Mouse (Mus musculus) hindbrain, embryonic 15.5 days (tissue): Measurements from ENCODE around the gene Syt8. TPM values are rescaled to one million over a fixed set of nuclear protein-coding genes. Genes with fewer than 3 reads are reported as not detected.

Experiments used
- ATAC-seq: fragments of 200-750 bp; cut with Nextera tagmentation; 2 replicates; pipeline ENCODE4 v1.8.0; 2017; ENCODE audit warnings: low read depth, moderate number of reproducible peaks, moderate TSS enrichment; ENCODE audit not compliant: low FRiP score
- H3K27ac ChIP-seq: fragments of 300-500 bp; sonication (generic); replicated peaks from 2 replicates; pipeline ENCODE4 v1.5.1; 2015; ENCODE audit warnings: mild to moderate bottlenecking, inconsistent platforms
- H3K27me3 ChIP-seq: fragments of 300-500 bp; sonication (generic); 2 replicates; pipeline ENCODE4 v1.6.1; 2015; ENCODE audit warnings: control low read depth, inconsistent platforms
- H3K36me3 ChIP-seq: fragments of 300-500 bp; sonication (generic); 2 replicates; pipeline ENCODE4 v1.6.1; 2015; ENCODE audit warnings: control low read depth, inconsistent platforms
- H3K4me1 ChIP-seq: fragments of 300-500 bp; sonication (generic); replicated peaks from 2 replicates; pipeline ENCODE4 v1.6.1; 2015; ENCODE audit warnings: control low read depth, inconsistent platforms
- H3K4me2 ChIP-seq: fragments of 300-500 bp; sonication (generic); 2 replicates; pipeline ENCODE4 v1.6.1; 2015; ENCODE audit warnings: moderate library complexity, mild to moderate bottlenecking, inconsistent platforms
- H3K4me3 ChIP-seq: fragments of 300-500 bp; sonication (generic); 2 replicates; pipeline ENCODE4 v1.5.1; 2015; ENCODE audit warnings: mild to moderate bottlenecking, inconsistent platforms
- H3K9ac ChIP-seq: fragments of 300-500 bp; sonication (generic); 2 replicates; pipeline ENCODE4 v1.6.1; 2015; ENCODE audit warnings: inconsistent platforms
- H3K9me3 ChIP-seq: fragments of 300-500 bp; sonication (generic); 2 replicates; pipeline ENCODE4 v1.6.1; 2016; ENCODE audit warnings: control low read depth, inconsistent platforms
- WGBS: fragments of 180-500 bp; shearing (Covaris S2); methylation state at CpG from one replicate; pipeline ENCODE4 v1.1.7; 2015; 5-methylcytosine and 5-hydroxymethylcytosine counted together
- polyA plus RNA-seq: library from polyadenylated mRNA; unstranded; fragments of >200 nt; fragmentation: Nextera tagmentation; extraction: Ambion mirVana; gene quantifications from 2 replicates; pipeline ENCODE4 v1.2.1, GENCODE M21; 2015

Gene Syt8
- polyA plus RNA-seq, 1 experiment from 2014 or later, result not detected

DNA sequence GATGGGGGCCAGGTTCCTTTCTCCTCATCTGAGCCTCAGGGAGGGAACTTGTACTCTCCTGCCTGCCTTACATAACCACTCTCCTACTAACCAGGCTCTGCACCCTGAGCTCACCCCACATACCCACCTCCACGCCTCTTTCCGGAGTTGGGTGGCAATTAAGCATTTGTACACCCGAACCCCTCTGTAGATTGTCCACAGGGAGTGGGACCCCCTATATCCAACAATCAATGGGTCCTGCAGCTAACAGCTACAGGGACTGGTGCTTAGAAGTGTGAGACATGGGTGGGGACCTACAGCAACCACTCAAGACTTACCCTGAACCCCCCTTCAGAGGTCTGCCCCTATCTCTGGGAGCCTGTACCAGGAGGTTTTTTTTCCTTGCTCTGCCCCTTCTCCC, 46.0 kb downstream of the Syt8 start:
- H3K4me1 ChIP-seq, result peaks cover 20% of the 10 kb centered on the region
- no peaks in the 10 kb centered on the region for H3K36me3 ChIP-seq
- no peak overlapping the region for H3K4me2 ChIP-seq
- ATAC-seq, result no peak
- no peaks in the 10 kb centered on the region for H3K27me3 ChIP-seq
- no peak overlapping the region for H3K9ac ChIP-seq
- 98% methylated on average over 3 of the region's 3 CpGs for WGBS
- no peak overlapping the region for H3K4me3 ChIP-seq
- H3K27ac ChIP-seq, result no peak overlapping the region
- H3K9me3 ChIP-seq, result no peaks in the 10 kb centered on the region

DNA sequence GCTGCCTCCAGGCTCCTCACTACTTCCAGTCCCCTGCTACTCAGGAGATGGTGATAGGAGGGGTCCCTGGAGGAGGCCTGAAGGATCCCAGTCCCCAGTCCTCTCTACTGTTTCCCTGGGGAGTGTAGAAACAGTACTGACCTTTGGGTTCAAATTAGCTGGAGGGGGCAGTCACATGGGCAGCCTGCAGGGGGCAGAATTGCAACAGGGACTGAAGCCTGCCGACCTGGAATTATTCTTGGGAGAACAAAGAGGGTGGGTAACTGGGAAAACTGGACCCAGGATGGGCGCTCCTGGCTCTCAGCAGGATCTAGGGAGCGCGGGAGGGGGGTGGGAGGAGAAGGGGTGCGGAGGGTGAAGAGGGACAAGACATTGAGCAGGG, 46.5 kb downstream of the Syt8 start:
- H3K4me3 ChIP-seq, result peak overlapping the region; percentile 30

GRCm38 (mm10) chr7:142481568-142482255, 47.1 kb downstream of the Syt8 start:
- peak overlapping the region; percentile 70 for H3K4me2 ChIP-seq
- H3K36me3 ChIP-seq, result no peaks in the 10 kb centered on the region
- H3K9ac ChIP-seq, result peak overlapping the region; percentile 57
- H3K27ac ChIP-seq, result peak overlapping the region; percentile 68
- WGBS, result 2% methylated on average over 22 of the region's 22 CpGs
- peak; percentile 70 for ATAC-seq
- no peaks in the 10 kb centered on the region for H3K27me3 ChIP-seq
- H3K4me1 ChIP-seq, result peaks cover 20% of the 10 kb centered on the region
- H3K9me3 ChIP-seq, result no peaks in the 10 kb centered on the region
- H3K4me3 ChIP-seq, result peak overlapping the region; percentile 30

More for the DNA sequence above, 46.5 kb downstream of the Syt8 start:
- Histone ChIP-seq H3K27me3 (no peaks in the 10 kb centered on the region), H3K36me3 (no peaks in the 10 kb centered on the region), H3K4me1 (peaks cover 20% of the 10 kb centered on the region), H3K9me3 (no peaks in the 10 kb centered on the region), H3K4me2 (peak overlapping the region; percentile 70), H3K27ac (peak overlapping the region; percentile 68; the same call in 1 of the 2 replicates), H3K9ac (peak overlapping the region; percentile 57)
- 12% methylated on average over 5 of the region's 5 CpGs for WGBS
- 0 out of 2 replicates have a peak, but pooled peaks have one; percentile 2 for ATAC-seq

GRCm38 (mm10) chr7:142482256-142482609, 47.6 kb downstream of the Syt8 start:
- Histone ChIP-seq H3K27me3 (no peaks in the 10 kb centered on the region), H3K4me1 (peaks cover 24% of the 10 kb centered on the region), H3K4me2 (peak overlapping the region; percentile 70; the same call in 1 of the 2 replicates), H3K4me3 (no peak overlapping the region), H3K9me3 (no peaks in the 10 kb centered on the region), H3K27ac (peak overlapping the region; percentile 68), H3K9ac (no peak overlapping the region), H3K36me3 (no peaks in the 10 kb centered on the region)
- peak; percentile 20; the same call in 1 of the 2 replicates for ATAC-seq
- WGBS, result 28% methylated on average over 6 of the region's 6 CpGs

DNA sequence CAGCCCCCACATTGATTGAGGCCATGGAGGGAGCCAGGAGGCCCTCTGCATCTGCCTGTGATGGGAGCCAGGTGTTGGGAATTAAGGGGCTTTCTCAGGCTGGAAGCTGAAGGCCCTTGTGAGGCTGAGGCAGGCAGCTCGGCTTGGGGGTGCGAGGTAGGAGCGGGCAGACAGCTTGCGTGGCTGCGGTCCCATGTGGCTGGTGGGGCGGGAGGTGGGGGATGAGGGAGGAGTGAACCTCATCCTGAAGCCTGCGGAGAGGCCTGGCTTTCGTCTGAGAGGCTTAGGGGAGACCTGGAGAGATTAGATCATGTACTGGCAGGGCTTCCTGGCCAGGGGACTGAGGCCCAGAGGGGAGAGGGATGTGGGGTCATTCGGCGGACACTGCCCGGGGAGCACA, 48.5 kb downstream of the Syt8 start:
- Histone ChIP-seq H3K9me3 (no peaks in the 10 kb centered on the region), H3K27me3 (no peaks in the 10 kb centered on the region), H3K4me3 (no peak overlapping the region), H3K4me2 (no peak overlapping the region), H3K4me1 (peaks cover 30% of the 10 kb centered on the region), H3K9ac (no peak overlapping the region), H3K36me3 (no peaks in the 10 kb centered on the region), H3K27ac (peak overlapping the region; percentile 68)
- WGBS, result 51% methylated on average over 11 of the region's 11 CpGs
- ATAC-seq, result no peak

DNA sequence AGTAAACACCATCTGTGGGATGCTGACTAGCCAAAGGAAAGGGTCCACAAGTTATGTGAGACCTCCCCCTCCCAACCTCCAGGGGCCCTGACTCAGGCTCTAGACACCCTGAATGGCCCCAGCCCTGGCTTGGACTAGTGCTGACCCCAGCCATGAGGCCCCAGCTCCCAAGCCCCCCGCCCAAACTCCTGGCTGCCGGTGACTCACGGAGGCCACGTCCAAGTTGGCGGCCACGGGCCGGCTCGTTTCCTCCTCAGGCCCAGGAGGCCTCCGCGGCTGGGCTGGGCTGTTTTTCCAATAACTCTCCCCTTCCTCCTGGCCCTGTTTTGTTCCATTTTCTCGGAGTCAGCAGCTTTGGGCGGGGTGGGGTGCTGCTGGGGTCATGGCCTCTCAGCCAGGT, 50.1 kb downstream of the Syt8 start:
- H3K9me3 ChIP-seq, result no peaks in the 10 kb centered on the region
- no peaks in the 10 kb centered on the region for H3K36me3 ChIP-seq
- peaks cover 30% of the 10 kb centered on the region for H3K4me1 ChIP-seq
- H3K27ac ChIP-seq, result no peak overlapping the region
- no peak overlapping the region for H3K4me2 ChIP-seq
- no peaks in the 10 kb centered on the region for H3K27me3 ChIP-seq
- 80% methylated on average over 12 of the region's 12 CpGs for WGBS
- no peak overlapping the region for H3K9ac ChIP-seq
- no peak overlapping the region for H3K4me3 ChIP-seq
- no peak for ATAC-seq

DNA sequence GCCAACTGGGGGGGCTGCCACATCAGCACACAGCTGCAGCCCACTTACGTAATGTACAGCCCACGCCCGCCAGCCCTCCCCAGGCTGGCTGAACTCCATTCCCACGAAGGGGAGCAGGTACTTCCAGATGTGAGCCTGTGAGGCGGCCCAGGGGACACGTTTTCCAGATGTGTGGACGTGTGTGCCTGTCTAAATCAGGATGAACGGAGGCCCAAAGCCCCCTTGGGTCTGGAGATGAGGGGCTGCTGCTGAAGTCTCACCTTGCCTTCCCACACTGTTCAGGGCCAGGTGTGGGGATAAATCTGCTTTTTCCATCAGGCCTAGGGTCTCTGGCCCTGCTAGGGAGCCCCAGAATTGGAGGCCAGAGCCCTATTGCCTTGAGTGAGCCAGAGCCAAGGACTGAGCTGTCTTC, 52.1 kb downstream of the Syt8 start:
- H3K9ac ChIP-seq, result no peak overlapping the region
- H3K9me3 ChIP-seq, result no peaks in the 10 kb centered on the region
- H3K27ac ChIP-seq, result 0 out of 2 replicates have a peak overlapping the region, but pooled peaks have one; percentile 7
- H3K27me3 ChIP-seq, result no peaks in the 10 kb centered on the region
- ATAC-seq, result no peak
- no peak overlapping the region for H3K4me3 ChIP-seq
- no peaks in the 10 kb centered on the region for H3K36me3 ChIP-seq
- 81% methylated on average over 8 of the region's 8 CpGs for WGBS
- no peak overlapping the region for H3K4me2 ChIP-seq
- peaks cover 24% of the 10 kb centered on the region for H3K4me1 ChIP-seq

GRCm38 (mm10) chr7:142487341-142487859, 52.8 kb downstream of the Syt8 start:
- no peak overlapping the region for H3K4me3 ChIP-seq
- H3K9ac ChIP-seq, result no peak overlapping the region
- 13% methylated on average over 9 of the region's 9 CpGs for WGBS
- peak; percentile 79 for ATAC-seq
- H3K4me1 ChIP-seq, result peaks cover 17% of the 10 kb centered on the region
- H3K27ac ChIP-seq, result 0 out of 2 replicates have a peak overlapping the region, but pooled peaks have one; percentile 12
- H3K4me2 ChIP-seq, result 0 out of 2 replicates have a peak overlapping the region, but pooled peaks have one; percentile 17
- H3K36me3 ChIP-seq, result no peaks in the 10 kb centered on the region
- H3K9me3 ChIP-seq, result no peaks in the 10 kb centered on the region
- no peaks in the 10 kb centered on the region for H3K27me3 ChIP-seq

- Histone ChIP-seq H3K4me1 (peaks cover 14% of the 10 kb centered on the region), H3K4me3 (no peak overlapping the region), H3K4me2 (no peak overlapping the region), H3K27me3 (no peaks in the 10 kb centered on the region), H3K36me3 (no peaks in the 10 kb centered on the region), H3K9ac (no peak overlapping the region), H3K9me3 (no peaks in the 10 kb centered on the region), H3K27ac (no peak overlapping the region)
- 82% methylated on average over 3 of the region's 3 CpGs for WGBS
- ATAC-seq, result no peak
Measured at GRCm38 (mm10) chr7:142488053-142488452, 53.4 kb downstream of the Syt8 start.

Other genes starting within 250 kb of the Syt8 start
- not detected in 2 replicates for gene Gm10153, start 244.5 kb upstream of the Syt8 start, polyA plus RNA-seq
- gene Krtap5-3, start 233.5 kb upstream of the Syt8 start, polyA plus RNA-seq, result not detected in 2 replicates
- not detected in 2 replicates for gene Gm7579, start 223.0 kb upstream of the Syt8 start, polyA plus RNA-seq
- gene Krtap5-5, start 204.9 kb upstream of the Syt8 start, polyA plus RNA-seq, result not detected in 2 replicates
- not detected in 2 replicates for gene Gm40460, start 193.8 kb upstream of the Syt8 start, polyA plus RNA-seq
- not detected in 2 replicates for gene Gm2431, start 176.5 kb upstream of the Syt8 start, polyA plus RNA-seq
- gene Gm4559, start 160.5 kb upstream of the Syt8 start, polyA plus RNA-seq, result not detected in 2 replicates
- gene Krtap5-1, start 137.7 kb upstream of the Syt8 start, polyA plus RNA-seq, result not detected in 2 replicates
- gene Krtap5-4, start 131.3 kb upstream of the Syt8 start, polyA plus RNA-seq, result not detected in 2 replicates
- gene Ifitm10, start 61.1 kb upstream of the Syt8 start, polyA plus RNA-seq, result 8.4 and 8.7 TPM in 2 replicates
- gene Gm49369, start 52.2 kb upstream of the Syt8 start, polyA plus RNA-seq, result 1.9 TPM in 1 of 2 replicates, not detected in the other
- gene Ctsd, start 46.8 kb upstream of the Syt8 start, polyA plus RNA-seq, result 300 and 306 TPM in 2 replicates
- 0.79 and 1.4 TPM in 2 replicates for gene Tnni2, start 7.0 kb downstream of the Syt8 start, polyA plus RNA-seq
- 4.5 and 7.6 TPM in 2 replicates for gene Lsp1, start 26.0 kb downstream of the Syt8 start, polyA plus RNA-seq
- gene Tnnt3, start 64.0 kb downstream of the Syt8 start, polyA plus RNA-seq, result 3.3 and 3.6 TPM in 2 replicates
- gene Mrpl23, start 97.8 kb downstream of the Syt8 start, polyA plus RNA-seq, result 21.1 and 21.6 TPM in 2 replicates
- 142 and 184 TPM in 2 replicates for gene Igf2, start 232.0 kb downstream of the Syt8 start, polyA plus RNA-seq
- gene Gm49394, start 235.1 kb downstream of the Syt8 start, polyA plus RNA-seq, result not detected in 2 replicates